Mouse (Mus musculus): Measurements from ENCODE around the gene Ndst4. TPM values are rescaled to one million over a fixed set of nuclear protein-coding genes. Genes with fewer than 3 reads are reported as not detected.

The Ndst4 gene
- polyA plus RNA-seq, 1 experiment: not detected

- Histone ChIP-seq H3K4me1 (ENCODE audit: control insufficient read depth, insufficient read depth, insufficient read length, low read length) (no peaks in the 10 kb centered on the region), H3K27me3 (ENCODE audit: control insufficient read depth, insufficient read depth, low read length) (no peaks in the 10 kb centered on the region), H3K36me3 (ENCODE audit: control insufficient read depth, insufficient read depth, low read length) (no peaks in the 10 kb centered on the region), H3K4me3 (ENCODE audit: low read depth, low read length) (no peak overlapping the region), H3K27ac (ENCODE audit: insufficient read depth, low read depth, low read length) (no peak overlapping the region)
- no peak for TF ChIP-seq CTCF (IDR thresholded peaks at IDR 0.05; ENCODE audit: extremely low read depth, insufficient read length, insufficient replicate concordance, low read depth, low read length)
- TF ChIP-seq POLR2A (IDR thresholded peaks at IDR 0.05; ENCODE audit: low read depth, low read length): no peak
- WGBS: 73% methylated on average over 2 of the region's 2 CpGs
Observed at GRCm38 (mm10) chr3:125570602-125571001, 166.7 kb downstream of the Ndst4 start.

- no peak overlapping the region for H3K4me3 ChIP-seq (ENCODE audit: low read depth, low read length)
- H3K27me3 ChIP-seq (ENCODE audit: control insufficient read depth, insufficient read depth, low read length): no peaks in the 10 kb centered on the region
- WGBS: 66% methylated on average over 2 of the region's 2 CpGs
- TF ChIP-seq CTCF (IDR thresholded peaks at IDR 0.05; ENCODE audit: extremely low read depth, insufficient read length, insufficient replicate concordance, low read depth, low read length): no peak
- TF ChIP-seq POLR2A (IDR thresholded peaks at IDR 0.05; ENCODE audit: low read depth, low read length): no peak
- H3K27ac ChIP-seq (ENCODE audit: insufficient read depth, low read depth, low read length): no peak overlapping the region
- no peaks in the 10 kb centered on the region for H3K4me1 ChIP-seq (ENCODE audit: control insufficient read depth, insufficient read depth, insufficient read length, low read length)
- H3K36me3 ChIP-seq (ENCODE audit: control insufficient read depth, insufficient read depth, low read length): no peaks in the 10 kb centered on the region
Observed at GRCm38 (mm10) chr3:125632233-125632632, 228.4 kb downstream of the Ndst4 start.

- no peaks in the 10 kb centered on the region for H3K36me3 ChIP-seq (ENCODE audit: control insufficient read depth, insufficient read depth, low read length)
- no peak for TF ChIP-seq POLR2A (IDR thresholded peaks at IDR 0.05; ENCODE audit: low read depth, low read length)
- H3K4me3 ChIP-seq (ENCODE audit: low read depth, low read length): no peak overlapping the region
- H3K4me1 ChIP-seq (ENCODE audit: control insufficient read depth, insufficient read depth, insufficient read length, low read length): no peaks in the 10 kb centered on the region
- no peak overlapping the region for H3K27ac ChIP-seq (ENCODE audit: insufficient read depth, low read depth, low read length)
- no peaks in the 10 kb centered on the region for H3K27me3 ChIP-seq (ENCODE audit: control insufficient read depth, insufficient read depth, low read length)
- WGBS: 37% methylated on average over 3 of the region's 3 CpGs
Observed at GRCm38 (mm10) chr3:125655009-125655635, 251.2 kb downstream of the Ndst4 start.

- no peaks in the 10 kb centered on the region for H3K27me3 ChIP-seq (ENCODE audit: control insufficient read depth, insufficient read depth, low read length)
- H3K4me1 ChIP-seq (ENCODE audit: control insufficient read depth, insufficient read depth, insufficient read length, low read length): no peaks in the 10 kb centered on the region
- no peaks in the 10 kb centered on the region for H3K36me3 ChIP-seq (ENCODE audit: control insufficient read depth, insufficient read depth, low read length)
- TF ChIP-seq CTCF (IDR thresholded peaks at IDR 0.05; ENCODE audit: extremely low read depth, insufficient read length, insufficient replicate concordance, low read depth, low read length) (no peak), POLR2A (IDR thresholded peaks at IDR 0.05; ENCODE audit: low read depth, low read length) (no peak)
- no peak overlapping the region for H3K27ac ChIP-seq (ENCODE audit: insufficient read depth, low read depth, low read length)
- WGBS: 62% methylated on average over 3 of the region's 3 CpGs
- no peak overlapping the region for H3K4me3 ChIP-seq (ENCODE audit: low read depth, low read length)
Observed at GRCm38 (mm10) chr3:125660114-125660717, 256.3 kb downstream of the Ndst4 start.

- TF ChIP-seq POLR2A (IDR thresholded peaks at IDR 0.05; ENCODE audit: low read depth, low read length) (no peak), CTCF (IDR thresholded peaks at IDR 0.05; ENCODE audit: extremely low read depth, insufficient read length, insufficient replicate concordance, low read depth, low read length) (no peak)
- 39% methylated on average over 2 of the region's 2 CpGs for WGBS
- Histone ChIP-seq H3K36me3 (ENCODE audit: control insufficient read depth, insufficient read depth, low read length) (no peaks in the 10 kb centered on the region), H3K27ac (ENCODE audit: insufficient read depth, low read depth, low read length) (no peak overlapping the region), H3K27me3 (ENCODE audit: control insufficient read depth, insufficient read depth, low read length) (no peaks in the 10 kb centered on the region), H3K4me3 (ENCODE audit: low read depth, low read length) (no peak overlapping the region), H3K4me1 (ENCODE audit: control insufficient read depth, insufficient read depth, insufficient read length, low read length) (no peaks in the 10 kb centered on the region)
Observed at GRCm38 (mm10) chr3:125660884-125661532, 257.1 kb downstream of the Ndst4 start.

GRCm38 (mm10) chr3:125673997-125674794 is 270.3 kb downstream of the Ndst4 start:
- WGBS: 51% methylated on average over 9 of the region's 9 CpGs
- Histone ChIP-seq H3K4me1 (ENCODE audit: control insufficient read depth, insufficient read depth, insufficient read length, low read length) (no peaks in the 10 kb centered on the region), H3K36me3 (ENCODE audit: control insufficient read depth, insufficient read depth, low read length) (no peaks in the 10 kb centered on the region), H3K27me3 (ENCODE audit: control insufficient read depth, insufficient read depth, low read length) (no peaks in the 10 kb centered on the region), H3K27ac (ENCODE audit: insufficient read depth, low read depth, low read length) (no peak overlapping the region), H3K4me3 (ENCODE audit: low read depth, low read length) (no peak overlapping the region)
- TF ChIP-seq POLR2A (IDR thresholded peaks at IDR 0.05; ENCODE audit: low read depth, low read length): no peak
- TF ChIP-seq CTCF (IDR thresholded peaks at IDR 0.05; ENCODE audit: extremely low read depth, insufficient read length, insufficient replicate concordance, low read depth, low read length): no peak
